Mouse (Mus musculus) small intestine, adult 2 months (tissue): Measurements from ENCODE around the gene Lrguk. TPM values are rescaled to one million over a fixed set of nuclear protein-coding genes. Genes with fewer than 3 reads are reported as not detected.

Experiments used
- H3K27ac ChIP-seq: fragments of 200-500 bp; 2 replicates; pipeline ENCODE4 v1.5.1; 2012; ENCODE audit warnings: low read depth, low read length, control low read depth, inconsistent platforms; ENCODE audit not compliant: insufficient read depth
- H3K27me3 ChIP-seq: fragments of 200-500 bp; 2 replicates; pipeline ENCODE4 v1.6.1; 2012; ENCODE audit warnings: mild to moderate bottlenecking, moderate library complexity, low read length, inconsistent platforms; ENCODE audit not compliant: control insufficient read depth, insufficient read depth
- H3K36me3 ChIP-seq: fragments of 200-500 bp; 2 replicates; pipeline ENCODE4 v1.6.1; 2012; ENCODE audit warnings: mild to moderate bottlenecking, low read length, control low read depth, inconsistent platforms; ENCODE audit not compliant: control insufficient read depth, insufficient read depth
- H3K4me1 ChIP-seq: fragments of 200-500 bp; 2 replicates; pipeline ENCODE4 v1.6.1; 2012; ENCODE audit warnings: low read length, inconsistent platforms, mixed read lengths; ENCODE audit not compliant: control insufficient read depth, insufficient read depth, insufficient read length
- H3K4me3 ChIP-seq: fragments of 200-500 bp; 2 replicates; pipeline ENCODE4 v1.5.1; 2012; ENCODE audit warnings: low read depth, mild to moderate bottlenecking, control low read depth, inconsistent platforms, low read length, moderate library complexity
- CTCF ChIP-seq: fragments of 200-500 bp; IDR thresholded peaks from 2 replicates; pipeline ENCODE4 v1.5.1; 2012; ENCODE audit warnings: low read depth, mild to moderate bottlenecking, control low read depth, inconsistent platforms, low read length, moderate library complexity, mixed read lengths; ENCODE audit not compliant: insufficient replicate concordance, insufficient read length; ENCODE audit errors: extremely low read depth
- POLR2A ChIP-seq: fragments of 200-500 bp; IDR thresholded peaks from 2 replicates; pipeline ENCODE4 v1.6.1; 2012; ENCODE audit warnings: low read depth, mild to moderate bottlenecking, control low read depth, inconsistent platforms, low read length, moderate library complexity
- WGBS: fragments of 180-500 bp; shearing (Covaris S2); methylation state at CpG from one replicate; pipeline ENCODE4 v1.1.7; 2018; 5-methylcytosine and 5-hydroxymethylcytosine counted together
- polyA plus RNA-seq: library from polyadenylated mRNA; depleted of rRNA; stranded (reverse); fragments of >200 nt; gene quantifications from 2 replicates; pipeline ENCODE4 v1.2.3, GENCODE M21; 2012

The Lrguk gene
- polyA plus RNA-seq, 1 experiment, result not detected

GRCm38 (mm10) chr6:34096274-34096673 is 67.0 kb downstream of the Lrguk start:
- H3K27me3 ChIP-seq, result no peaks in the 10 kb centered on the region
- H3K36me3 ChIP-seq, result no peaks in the 10 kb centered on the region
- WGBS, result 84% methylated on average over 6 of the region's 6 CpGs
- H3K27ac ChIP-seq, result no peak overlapping the region
- TF ChIP-seq POLR2A (no peak), CTCF (no peak)
- no peaks in the 10 kb centered on the region for H3K4me1 ChIP-seq
- no peak overlapping the region for H3K4me3 ChIP-seq

GRCm38 (mm10) chr6:34096905-34097304 is 67.7 kb downstream of the Lrguk start:
- 81% methylated on average over 4 of the region's 4 CpGs for WGBS

GRCm38 (mm10) chr6:34099725-34100124 is 70.5 kb downstream of the Lrguk start:
- no peak for TF ChIP-seq CTCF
- TF ChIP-seq POLR2A, result no peak
- WGBS, result 77% methylated on average over 6 of the region's 6 CpGs
- Histone ChIP-seq H3K27me3 (no peaks in the 10 kb centered on the region), H3K4me3 (no peak overlapping the region), H3K4me1 (no peaks in the 10 kb centered on the region), H3K36me3 (no peaks in the 10 kb centered on the region), H3K27ac (no peak overlapping the region)

More at GRCm38 (mm10) chr6:34096905-34097304, 67.7 kb downstream of the Lrguk start:
- Histone ChIP-seq H3K4me3 (no peak overlapping the region), H3K27ac (no peak overlapping the region), H3K36me3 (no peaks in the 10 kb centered on the region), H3K27me3 (no peaks in the 10 kb centered on the region), H3K4me1 (no peaks in the 10 kb centered on the region)
- TF ChIP-seq POLR2A, result no peak
- TF ChIP-seq CTCF, result no peak

DNA sequence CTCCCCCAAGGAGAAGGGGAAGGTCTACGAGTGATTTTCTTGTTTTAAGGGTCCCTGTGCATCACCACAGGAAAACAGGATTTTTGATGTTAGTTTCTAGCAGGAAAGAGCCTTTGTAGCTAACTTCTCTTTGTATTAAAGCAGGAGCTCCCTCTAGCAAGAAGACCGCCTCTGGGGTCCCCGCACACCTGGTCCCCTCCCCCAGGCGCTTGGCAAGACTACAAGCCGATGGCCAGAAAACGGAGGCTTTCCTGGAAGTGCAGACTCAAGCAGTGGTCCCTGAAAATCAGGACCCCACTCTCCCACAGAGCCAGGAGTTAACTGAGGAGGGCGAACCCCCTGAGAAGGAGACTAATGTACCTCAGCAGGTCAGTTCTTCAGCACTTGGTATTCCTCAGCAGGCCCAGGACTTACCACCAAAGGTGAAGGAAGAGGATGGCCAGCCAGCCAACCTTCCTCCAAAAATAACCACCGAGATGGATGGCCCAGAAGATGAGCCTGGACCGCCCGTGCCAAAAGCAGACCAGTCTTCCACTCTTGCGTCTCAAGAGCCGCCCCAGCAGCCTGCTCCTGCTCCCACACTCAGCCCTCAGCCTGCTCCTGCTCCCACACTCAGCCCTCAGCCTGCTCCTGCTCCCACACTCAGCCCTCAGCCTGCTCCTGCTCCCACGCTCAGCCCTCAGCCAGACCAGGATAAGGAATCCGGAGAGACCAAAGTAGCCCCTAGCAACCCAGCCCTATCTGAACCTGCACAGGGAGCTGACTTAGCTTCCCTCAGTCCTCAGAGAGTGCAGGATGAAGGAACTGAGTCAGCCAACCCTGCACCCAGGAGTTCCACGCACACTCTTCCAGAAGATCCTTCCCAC is 72.5 kb downstream of the Lrguk start:
- Histone ChIP-seq H3K27ac (no peak overlapping the region), H3K36me3 (no peaks in the 10 kb centered on the region), H3K4me3 (no peak overlapping the region), H3K4me1 (no peaks in the 10 kb centered on the region), H3K27me3 (no peaks in the 10 kb centered on the region)
- WGBS, result 83% methylated on average over 15 of the region's 15 CpGs
- no peak for TF ChIP-seq CTCF
- no peak for TF ChIP-seq POLR2A

GRCm38 (mm10) chr6:34103251-34103920 is 74.1 kb downstream of the Lrguk start:
- Histone ChIP-seq H3K4me1 (no peaks in the 10 kb centered on the region), H3K4me3 (no peak overlapping the region), H3K27ac (no peak overlapping the region), H3K27me3 (no peaks in the 10 kb centered on the region), H3K36me3 (no peaks in the 10 kb centered on the region)
- TF ChIP-seq CTCF (no peak), POLR2A (no peak)
- WGBS, result 88% methylated on average over 17 of the region's 17 CpGs

DNA sequence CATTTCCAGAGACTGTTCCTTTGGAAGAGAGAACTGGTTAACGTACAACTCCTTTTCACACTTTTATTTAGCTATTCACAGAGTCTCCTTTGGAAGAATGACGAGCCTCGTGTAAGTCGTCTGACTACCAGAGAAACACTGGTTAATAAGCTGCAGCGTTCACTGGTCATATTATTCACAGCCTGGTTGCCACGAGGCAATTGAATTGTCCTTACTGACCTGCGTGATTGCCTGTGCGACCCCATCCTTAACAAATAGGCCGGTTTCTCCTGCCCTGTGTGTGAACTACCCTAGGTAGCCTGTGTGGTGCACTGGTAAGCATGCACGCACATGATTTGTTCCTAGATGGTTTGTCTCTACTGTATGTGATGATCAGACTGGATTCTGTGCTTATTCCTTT is 81.3 kb downstream of the Lrguk start:
- WGBS, result 72% methylated on average over 10 of the region's 10 CpGs
- no peaks in the 10 kb centered on the region for H3K27me3 ChIP-seq
- no peaks in the 10 kb centered on the region for H3K4me1 ChIP-seq
- H3K4me3 ChIP-seq, result no peak overlapping the region
- no peak overlapping the region for H3K27ac ChIP-seq
- no peaks in the 10 kb centered on the region for H3K36me3 ChIP-seq
- TF ChIP-seq POLR2A (no peak), CTCF (no peak)

- Histone ChIP-seq H3K36me3 (no peaks in the 10 kb centered on the region), H3K27ac (no peak overlapping the region), H3K4me3 (no peak overlapping the region), H3K4me1 (no peaks in the 10 kb centered on the region), H3K27me3 (no peaks in the 10 kb centered on the region)
- TF ChIP-seq CTCF (no peak), POLR2A (no peak)
- 79% methylated on average over 6 of the region's 6 CpGs for WGBS
Observed at GRCm38 (mm10) chr6:34111406-34111805, 82.2 kb downstream of the Lrguk start.
